Mouse (Mus musculus) c-Kit-negative CD71-positive TER-119-positive erythroid progenitor cells, embryonic 14.5 days (primary cell): Measurements from ENCODE around the gene Gadd45b.
A peak's percentile ranks its signal among the peaks of the same experiment; 100 is the strongest.

Source experiments
- DNase-seq: peaks from one replicate; pipeline ENCODE4 v3.0.0-alpha.2; 2013; ENCODE audit warnings: low read depth, low spot score

Gene Gadd45b

DNA sequence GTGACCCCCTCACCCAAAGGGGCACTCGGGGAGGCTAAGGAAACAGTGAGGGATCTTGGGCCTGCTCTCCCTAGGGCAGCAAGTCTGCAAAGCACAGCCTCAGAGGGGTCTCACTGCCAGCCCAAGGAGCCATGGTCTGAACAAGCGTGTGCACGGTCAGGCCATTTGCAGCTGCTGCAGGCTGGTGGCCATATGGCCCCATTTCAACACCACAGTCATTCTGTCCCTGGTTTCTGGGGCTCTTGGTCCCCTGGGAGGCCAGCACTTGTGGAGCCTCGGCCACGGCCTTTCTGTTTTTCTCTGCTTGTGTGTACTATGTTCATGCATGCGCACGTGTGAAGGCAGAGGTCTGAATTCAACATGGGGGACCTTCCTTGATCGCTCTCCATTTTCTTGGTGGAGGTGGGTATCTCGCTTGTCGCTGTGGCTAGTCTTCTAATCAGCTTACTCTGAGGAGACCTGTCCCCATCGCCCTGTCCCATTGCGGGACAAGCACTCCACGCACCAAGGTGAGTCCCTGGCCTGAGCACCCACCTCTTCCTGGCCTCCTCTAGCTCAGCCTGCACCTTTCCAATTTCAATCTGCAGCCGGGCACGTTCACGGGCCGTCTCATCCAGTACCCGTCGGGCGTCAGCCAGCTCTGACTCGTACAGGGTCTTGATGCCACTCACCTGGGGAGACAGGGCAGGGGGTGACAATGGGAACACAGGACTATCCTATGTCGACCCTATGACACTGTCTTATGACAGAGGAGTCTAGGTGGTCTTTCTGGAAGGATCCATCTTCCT, 20.3 kb upstream of the Gadd45b start:
- no peak for DNase-seq

GRCm38 (mm10) chr10:80911354-80911753, 18.5 kb upstream of the Gadd45b start:
- DNase-seq, result no peak

GRCm38 (mm10) chr10:80911891-80912290, 18.0 kb upstream of the Gadd45b start:
- DNase-seq, result no peak

GRCm38 (mm10) chr10:80913364-80914011, 16.4 kb upstream of the Gadd45b start:
- no peak for DNase-seq

DNA sequence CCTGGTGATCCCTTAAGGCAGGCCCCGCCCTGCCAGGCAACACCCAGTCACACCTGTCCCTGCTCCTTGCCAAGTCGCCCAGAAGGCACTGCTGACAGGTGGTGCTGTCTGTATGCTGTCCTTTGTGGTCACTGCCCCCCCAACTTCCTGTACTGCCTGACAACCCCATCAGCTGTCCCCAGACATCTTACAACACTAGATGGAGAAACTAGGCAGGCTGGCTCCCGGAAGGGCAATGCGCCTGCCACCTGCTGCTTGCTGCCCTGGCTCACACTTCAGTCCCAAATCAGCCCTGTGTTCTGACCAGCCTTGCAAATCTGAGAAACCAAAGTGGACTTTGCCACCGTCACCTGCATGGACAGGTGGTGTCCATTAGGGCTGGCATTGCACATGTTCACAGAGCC, 15.6 kb upstream of the Gadd45b start:
- DNase-seq, result no peak

- no peak for DNase-seq
These were observed 14.6 kb upstream of the Gadd45b start for GRCm38 (mm10) chr10:80915260-80915659.

GRCm38 (mm10) chr10:80915736-80916135, 14.1 kb upstream of the Gadd45b start:
- no peak for DNase-seq

GRCm38 (mm10) chr10:80917336-80917778, 12.5 kb upstream of the Gadd45b start:
- DNase-seq, result no peak

DNA sequence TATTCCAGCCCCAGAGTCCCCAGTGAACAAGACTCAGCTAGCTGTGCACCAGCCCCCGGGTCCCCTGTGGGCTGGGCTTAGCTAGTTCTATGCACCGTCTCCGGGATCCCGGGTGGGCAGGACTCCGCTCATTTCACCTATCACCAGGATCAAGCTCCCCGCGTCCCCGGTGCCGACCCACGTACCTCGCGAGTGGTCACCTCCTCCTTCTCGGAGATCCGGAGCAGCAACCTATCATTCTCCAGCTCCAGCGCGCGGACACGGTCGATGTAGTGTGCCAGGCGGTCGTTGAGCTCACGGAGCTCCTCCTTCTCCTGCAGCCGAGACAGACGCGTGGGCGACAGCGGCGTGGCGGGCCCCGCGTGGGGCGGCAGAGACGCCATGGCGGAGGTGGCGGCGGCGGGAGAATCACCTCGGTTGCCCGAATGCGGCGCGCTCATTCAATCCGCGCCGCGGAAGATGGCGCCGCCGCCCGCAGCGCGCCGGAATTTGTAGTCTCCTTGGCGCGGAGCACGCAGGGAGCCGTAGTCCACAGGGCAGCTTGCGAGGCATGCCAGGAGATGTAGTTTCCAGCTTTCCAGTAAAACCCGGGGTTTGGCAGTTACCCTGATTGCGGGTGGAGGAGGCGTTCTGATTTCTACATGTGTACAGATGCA, 12.0 kb upstream of the Gadd45b start, which contains the start of gene Lmnb2:
Lmnb2 (minus strand) TSS at position 467 of the 656 bp plus-strand sequence.
- DNase-seq, result no peak

DNA sequence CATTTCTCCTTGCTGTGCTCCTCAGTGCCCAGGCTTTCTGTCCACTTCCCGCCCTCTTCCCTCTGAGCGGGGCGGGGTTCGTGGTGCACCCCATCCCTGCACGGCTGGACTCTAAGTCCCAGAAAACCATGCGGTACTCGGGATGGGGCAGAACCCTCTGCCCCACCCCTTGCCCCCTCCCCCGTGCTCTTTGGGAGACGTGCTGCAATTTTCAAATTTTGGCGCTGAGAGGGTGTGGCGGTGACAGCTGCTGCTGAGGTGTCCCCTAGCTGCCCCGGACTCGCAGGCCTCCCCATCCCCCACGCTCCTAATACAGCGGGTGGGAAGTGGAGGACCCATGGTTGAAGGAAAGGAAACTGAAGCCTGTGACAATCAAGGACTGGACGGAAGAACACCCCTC, 8.0 kb upstream of the Gadd45b start:
- DNase-seq, result no peak

- no peak for DNase-seq
These were observed 4.4 kb upstream of the Gadd45b start for GRCm38 (mm10) chr10:80925472-80925871.

GRCm38 (mm10) chr10:80928586-80929298, 1.1 kb upstream of the Gadd45b start:
- DNase-seq, result peak; percentile 36

- no peak for DNase-seq
These were observed 684 bp downstream of the Gadd45b start for GRCm38 (mm10) chr10:80930361-80931152.

DNA sequence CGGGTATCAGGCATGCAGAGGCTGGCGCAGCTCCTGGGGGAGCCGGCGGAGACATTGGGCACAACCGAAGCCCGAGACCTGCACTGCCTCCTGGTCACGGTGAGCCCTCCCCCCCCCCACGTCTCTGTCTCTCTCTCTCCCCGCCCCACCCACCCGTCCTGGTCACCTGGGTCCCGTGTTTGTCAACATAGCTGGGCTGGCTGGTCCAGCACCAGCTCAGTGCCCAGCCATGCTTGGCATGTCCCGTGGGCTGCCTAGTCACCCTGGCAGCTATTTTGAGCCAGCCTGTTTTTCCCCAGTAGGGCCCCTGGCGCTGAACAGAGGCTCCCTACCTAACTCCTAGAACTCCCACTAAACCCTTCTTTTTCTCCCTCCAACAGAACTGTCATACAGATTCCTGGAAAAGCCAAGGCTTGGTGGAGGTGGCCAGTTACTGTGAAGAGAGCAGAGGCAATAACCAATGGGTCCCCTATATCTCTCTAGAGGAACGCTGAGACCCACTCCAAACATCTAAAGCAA, 1.3 kb downstream of the Gadd45b start:
- no peak for DNase-seq

GRCm38 (mm10) chr10:80931695-80932094, 1.8 kb downstream of the Gadd45b start:
- no peak for DNase-seq

GRCm38 (mm10) chr10:80932206-80932605, 2.3 kb downstream of the Gadd45b start:
- no peak for DNase-seq

- no peak for DNase-seq
These were observed 3.0 kb downstream of the Gadd45b start for GRCm38 (mm10) chr10:80932700-80933420.

- DNase-seq, result no peak
These were observed 3.6 kb downstream of the Gadd45b start for GRCm38 (mm10) chr10:80933421-80933979.

GRCm38 (mm10) chr10:80934136-80934985, 4.5 kb downstream of the Gadd45b start:
- no peak for DNase-seq
